Mouse (Mus musculus) limb, embryonic 14.5 days (tissue): ENCODE data around the gene Ndufab1. TPM values are rescaled to one million over a fixed set of nuclear protein-coding genes. Genes with fewer than 3 reads are reported as not detected.
A peak's percentile ranks its signal among the peaks of the same experiment; 100 is the strongest.

Source experiments
- ATAC-seq: fragments of 200-750 bp; cut with Nextera tagmentation; 2 replicates; pipeline ENCODE4 v1.8.0; 2017; ENCODE audit warnings: low read depth, moderate number of reproducible peaks, moderate TSS enrichment; ENCODE audit not compliant: low FRiP score
- DNase-seq: peaks from one replicate; pipeline ENCODE4 v3.0.0-alpha.2; 2015; ENCODE audit warnings: low spot score
- H3K27ac ChIP-seq: fragments of 300-500 bp; sonication (generic); replicated peaks from 2 replicates; pipeline ENCODE4 v1.5.1; 2014; ENCODE audit warnings: low read depth, mild to moderate bottlenecking, low read length, moderate library complexity, mixed read lengths
- H3K27me3 ChIP-seq: fragments of 300-500 bp; sonication (generic); 2 replicates; pipeline ENCODE4 v1.6.1; 2014; ENCODE audit warnings: low read length, mixed read lengths; ENCODE audit not compliant: control insufficient read depth, insufficient read depth
- H3K36me3 ChIP-seq: fragments of 300-500 bp; sonication (generic); 2 replicates; pipeline ENCODE4 v1.6.1; 2014; ENCODE audit warnings: mild to moderate bottlenecking, low read length, moderate library complexity, mixed read lengths; ENCODE audit not compliant: control insufficient read depth, insufficient read depth
- H3K4me1 ChIP-seq: fragments of 300-500 bp; sonication (generic); 2 replicates; pipeline ENCODE4 v1.6.1; 2014; ENCODE audit warnings: antibody characterized with exemption, low read length, mixed read lengths; ENCODE audit not compliant: control insufficient read depth, insufficient read depth
- H3K4me2 ChIP-seq: fragments of 300-500 bp; sonication (generic); replicated peaks from 2 replicates; pipeline ENCODE4 v1.6.1; 2014; ENCODE audit warnings: low read depth, mild to moderate bottlenecking, low read length, moderate library complexity; ENCODE audit not compliant: severe bottlenecking
- H3K4me3 ChIP-seq: fragments of 300-500 bp; sonication (generic); replicated peaks from 2 replicates; pipeline ENCODE4 v1.5.1; 2014; ENCODE audit warnings: low read length
- H3K9ac ChIP-seq: fragments of 300-500 bp; sonication (generic); 2 replicates; pipeline ENCODE4 v1.6.1; 2014; ENCODE audit warnings: mild to moderate bottlenecking, low read depth, low read length, moderate library complexity; ENCODE audit not compliant: severe bottlenecking
- H3K9me3 ChIP-seq: fragments of 300-500 bp; sonication (generic); 2 replicates; pipeline ENCODE4 v1.6.1; 2016; ENCODE audit warnings: low read length; ENCODE audit not compliant: control insufficient read depth
- POLR2A ChIP-seq: fragments of 200-500 bp; IDR thresholded peaks from 2 replicates; pipeline ENCODE4 v1.8.0; 2012; ENCODE audit warnings: inconsistent platforms, mild to moderate bottlenecking, moderate library complexity, borderline replicate concordance; ENCODE audit not compliant: insufficient read depth, insufficient read length; ENCODE audit errors: extremely low read depth
- WGBS: fragments of 180-500 bp; shearing (Covaris S2); extraction: QIAGEN DNeasy Blood & Tissue Kit; methylation state at CpG from one replicate; pipeline ENCODE4 v1.1.7; 2014; 5-methylcytosine and 5-hydroxymethylcytosine counted together
- polyA plus RNA-seq, 2 experiments: library from polyadenylated mRNA; depleted of rRNA in 1 of 2; stranded (reverse) in 1 of 2; unstranded in 1 of 2; fragments of >200 nt; fragmentation: Nextera tagmentation in 1 of 2; extraction: Ambion mirVana in 1 of 2; gene quantifications; 2 replicates each; pipeline versions ENCODE4 v1.2.1 to v1.2.3; 2012 to 2014

The Ndufab1 gene
- polyA plus RNA-seq, 2 experiments, result 127 to 554 TPM

GRCm38 (mm10) chr7:122066102-122066944 lies 35.4 kb downstream of the Ndufab1 start:
- no peaks in the 10 kb centered on the region for H3K9me3 ChIP-seq
- H3K36me3 ChIP-seq, result peaks cover 20% of the 10 kb centered on the region
- peak overlapping the region; percentile 97 for H3K9ac ChIP-seq
- H3K4me1 ChIP-seq, result peaks cover 19% of the 10 kb centered on the region
- peak overlapping the region; percentile 99 for H3K4me3 ChIP-seq
- TF ChIP-seq POLR2A, result no peak
- ATAC-seq (peak; percentile 64), DNase-seq (no peak)
- H3K27me3 ChIP-seq, result no peaks in the 10 kb centered on the region
- H3K4me2 ChIP-seq, result peak overlapping the region; percentile 67
- 18% methylated on average over 30 of the region's 31 CpGs for WGBS
- H3K27ac ChIP-seq, result peak overlapping the region; percentile 94

DNA sequence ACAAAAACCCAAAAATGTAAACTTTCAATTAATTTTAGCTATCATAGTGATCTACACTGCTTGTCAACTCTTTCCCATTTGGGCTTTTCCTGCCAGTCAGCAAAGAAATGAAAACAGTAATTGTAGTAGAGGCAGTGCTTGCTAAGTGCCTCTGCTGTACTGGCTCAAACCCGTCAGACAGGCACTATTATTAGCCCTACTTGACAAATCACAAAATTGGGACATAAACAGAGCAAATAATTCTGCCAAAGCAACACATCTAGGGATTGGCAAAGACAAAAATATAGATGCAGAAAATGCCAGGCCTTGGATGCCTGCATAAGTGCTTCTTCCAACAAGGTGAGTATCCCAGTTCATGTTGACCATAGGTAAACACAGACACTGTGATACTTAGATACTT lies 36.0 kb downstream of the Ndufab1 start:
- H3K9ac ChIP-seq, result peak overlapping the region; percentile 97; the same call in 1 of the 2 replicates

DNA sequence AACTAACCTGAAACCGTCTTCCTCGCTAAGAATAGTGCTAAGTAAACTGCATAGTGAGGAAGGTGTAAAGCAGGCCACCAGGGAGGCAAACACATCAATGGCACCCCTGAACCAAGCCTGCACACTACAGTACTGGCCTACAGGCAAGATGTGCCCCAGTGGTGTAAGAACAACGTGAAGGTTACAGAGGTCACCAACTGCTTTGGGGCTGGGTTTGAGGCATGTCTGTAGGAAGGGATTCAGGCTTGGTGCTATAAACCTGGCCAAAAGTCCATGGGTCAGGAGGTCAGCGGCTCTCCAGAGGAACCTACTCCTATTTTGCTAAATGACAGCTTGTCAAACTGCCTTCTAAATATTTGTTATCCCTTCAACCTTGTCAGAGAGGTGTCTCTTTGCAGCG lies 45.1 kb downstream of the Ndufab1 start:
- TF ChIP-seq POLR2A, result no peak
- no peak overlapping the region for H3K4me3 ChIP-seq
- no peak overlapping the region for H3K4me2 ChIP-seq
- H3K4me1 ChIP-seq, result no peaks in the 10 kb centered on the region
- H3K27me3 ChIP-seq, result no peaks in the 10 kb centered on the region
- H3K27ac ChIP-seq, result no peak overlapping the region
- WGBS, result 87% methylated on average over 5 of the region's 5 CpGs
- H3K36me3 ChIP-seq, result peaks cover 40% of the 10 kb centered on the region
- no peaks in the 10 kb centered on the region for H3K9me3 ChIP-seq
- DNase-seq, result no peak
- ATAC-seq, result no peak
- H3K9ac ChIP-seq, result no peak overlapping the region

More for the DNA sequence above, 36.0 kb downstream of the Ndufab1 start:
- H3K4me1 ChIP-seq, result peaks cover 19% of the 10 kb centered on the region
- H3K27me3 ChIP-seq, result no peaks in the 10 kb centered on the region
- no peak for ATAC-seq
- no peak for TF ChIP-seq POLR2A
- peak overlapping the region; percentile 67 for H3K4me2 ChIP-seq
- DNase-seq, result no peak
- H3K9me3 ChIP-seq, result no peaks in the 10 kb centered on the region
- H3K36me3 ChIP-seq, result peaks cover 20% of the 10 kb centered on the region
- peak overlapping the region; percentile 99 for H3K4me3 ChIP-seq
- H3K27ac ChIP-seq, result no peak overlapping the region
- WGBS, result 73% methylated on average over 1 of the region's 1 CpGs

DNA sequence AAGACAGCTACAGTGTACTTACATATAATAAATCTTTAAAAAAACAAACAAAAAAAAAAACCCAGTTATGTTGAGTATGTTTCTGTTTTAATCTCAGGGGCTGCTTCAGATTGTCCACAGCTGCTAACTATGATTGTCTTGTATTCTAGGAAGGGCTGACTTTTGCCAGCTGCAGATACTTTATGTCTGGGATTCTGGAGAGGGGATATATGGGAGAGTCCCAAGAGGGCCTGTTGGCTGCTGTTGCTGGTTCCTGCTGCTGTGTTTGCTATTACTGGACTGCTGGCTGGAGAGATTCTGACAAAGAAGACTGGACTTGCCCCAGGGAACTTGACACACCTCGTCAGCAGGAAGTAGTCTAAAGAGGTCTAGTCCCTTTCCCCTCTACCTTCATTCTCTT lies 50.9 kb downstream of the Ndufab1 start:
- H3K4me3 ChIP-seq, result no peak overlapping the region
- TF ChIP-seq POLR2A, result no peak
- ATAC-seq, result no peak
- H3K4me1 ChIP-seq, result no peaks in the 10 kb centered on the region
- no peak overlapping the region for H3K27ac ChIP-seq
- H3K9me3 ChIP-seq, result no peaks in the 10 kb centered on the region
- H3K36me3 ChIP-seq, result peaks cover 56% of the 10 kb centered on the region
- no peak overlapping the region for H3K4me2 ChIP-seq
- WGBS, result 74% methylated on average over 1 of the region's 1 CpGs
- peak; percentile 15 for DNase-seq
- no peaks in the 10 kb centered on the region for H3K27me3 ChIP-seq
- H3K9ac ChIP-seq, result no peak overlapping the region

DNA sequence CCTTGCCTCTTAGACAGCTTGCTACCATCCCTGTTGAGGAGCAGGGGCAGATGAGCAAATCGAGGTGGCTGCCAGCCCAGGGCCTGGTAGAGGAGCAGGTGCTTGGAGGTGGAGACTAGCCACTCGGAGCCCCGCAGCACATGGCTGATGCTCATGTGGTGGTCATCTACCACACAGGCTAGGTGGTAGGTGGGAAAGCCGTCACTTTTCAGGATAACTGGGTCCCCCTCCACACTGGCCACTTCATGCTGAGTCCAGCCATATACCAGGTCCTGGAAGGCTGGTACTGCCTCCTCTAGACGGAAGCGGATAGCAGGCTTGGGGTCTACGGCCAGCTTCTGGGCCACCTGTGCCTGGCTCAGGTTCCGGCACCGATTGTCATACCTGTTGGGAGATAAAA lies 53.5 kb downstream of the Ndufab1 start:
- no peak for ATAC-seq
- Histone ChIP-seq H3K4me1 (no peaks in the 10 kb centered on the region), H3K4me3 (no peak overlapping the region), H3K9ac (no peak overlapping the region), H3K36me3 (peaks cover 42% of the 10 kb centered on the region), H3K4me2 (no peak overlapping the region), H3K27ac (no peak overlapping the region), H3K27me3 (no peaks in the 10 kb centered on the region), H3K9me3 (no peaks in the 10 kb centered on the region)
- WGBS, result 90% methylated on average over 9 of the region's 9 CpGs
- no peak for TF ChIP-seq POLR2A
- no peak for DNase-seq
